Mouse (Mus musculus) testis, adult 2 months (tissue): Measurements from ENCODE around the gene Bnc2. TPM values are rescaled to one million over a fixed set of nuclear protein-coding genes. Genes with fewer than 3 reads are reported as not detected.

Source experiments
- H3K27ac ChIP-seq: fragments of 200-500 bp; 2 replicates; pipeline ENCODE4 v1.5.1; 2012; ENCODE audit warnings: low read depth, low read length; ENCODE audit not compliant: control insufficient read depth, insufficient read depth
- H3K27me3 ChIP-seq: fragments of 200-500 bp; 2 replicates; pipeline ENCODE4 v1.6.1; 2012; ENCODE audit warnings: mild to moderate bottlenecking, low read length, moderate library complexity; ENCODE audit not compliant: control insufficient read depth, insufficient read depth
- H3K36me3 ChIP-seq: fragments of 200-500 bp; 2 replicates; pipeline ENCODE4 v1.6.1; 2012; ENCODE audit warnings: mild to moderate bottlenecking, low read length; ENCODE audit not compliant: control insufficient read depth, insufficient read depth
- H3K4me1 ChIP-seq: fragments of 200-500 bp; 2 replicates; pipeline ENCODE4 v1.6.1; 2012; ENCODE audit warnings: low read length; ENCODE audit not compliant: control insufficient read depth, insufficient read depth
- H3K4me3 ChIP-seq: fragments of 200-500 bp; 2 replicates; pipeline ENCODE4 v1.5.1; 2012; ENCODE audit warnings: low read depth, mild to moderate bottlenecking, low read length, moderate library complexity, mixed read lengths; ENCODE audit not compliant: control insufficient read depth
- CTCF ChIP-seq: fragments of 200-500 bp; IDR thresholded peaks from 2 replicates; pipeline ENCODE4 v1.5.1; 2012; ENCODE audit warnings: low read depth, mild to moderate bottlenecking, inconsistent platforms, low read length, moderate library complexity; ENCODE audit not compliant: control insufficient read depth, insufficient read depth, insufficient replicate concordance
- POLR2A ChIP-seq: fragments of 200-500 bp; IDR thresholded peaks from 2 replicates; pipeline ENCODE4 v1.6.1; 2012; ENCODE audit warnings: low read depth, mild to moderate bottlenecking, inconsistent platforms, low read length, moderate library complexity; ENCODE audit not compliant: control insufficient read depth
- polyA plus RNA-seq: library from polyadenylated mRNA; depleted of rRNA; stranded (reverse); fragments of >200 nt; gene quantifications from 2 replicates; pipeline ENCODE4 v1.2.3, GENCODE M21; 2012

The Bnc2 gene
- polyA plus RNA-seq, 1 experiment: 9.7 TPM

DNA sequence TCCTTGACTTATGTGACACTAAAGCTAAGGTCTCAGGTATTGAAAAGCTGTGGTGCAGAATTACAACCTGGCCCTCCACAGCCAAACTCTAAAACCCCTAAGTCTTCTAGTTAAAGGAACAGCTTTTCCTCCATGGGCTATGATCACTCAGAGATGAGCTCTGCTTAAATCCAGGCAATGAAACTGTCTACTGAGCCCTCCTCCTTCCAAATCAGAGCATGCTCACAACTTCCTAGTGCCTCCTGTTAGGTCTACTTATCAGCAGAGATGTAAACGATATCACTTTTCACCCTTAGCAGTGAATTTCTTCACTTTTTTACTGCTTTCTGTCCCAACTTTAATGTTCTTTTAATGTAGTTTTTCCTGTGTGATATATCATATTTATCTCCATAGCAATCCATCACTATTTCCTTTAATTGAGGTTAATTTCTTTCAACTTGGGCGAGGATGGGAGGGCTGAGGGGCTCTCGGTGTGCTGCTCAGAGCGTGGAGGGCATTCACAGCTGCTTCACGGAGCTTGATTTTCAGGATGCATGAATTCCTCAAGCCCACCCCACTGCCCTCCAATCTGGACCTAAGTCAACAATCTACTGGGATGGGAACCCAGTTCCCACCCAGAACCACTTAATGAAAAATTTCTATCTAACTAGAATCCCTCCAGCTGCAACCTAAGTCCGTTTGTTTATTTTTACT, 94.7 kb downstream of the Bnc2 start:
- H3K4me3 ChIP-seq: no peak overlapping the region
- H3K4me1 ChIP-seq: no peaks in the 10 kb centered on the region
- no peaks in the 10 kb centered on the region for H3K36me3 ChIP-seq
- TF ChIP-seq CTCF: no peak
- no peak for TF ChIP-seq POLR2A
- H3K27ac ChIP-seq: no peak overlapping the region
- H3K27me3 ChIP-seq: no peaks in the 10 kb centered on the region

DNA sequence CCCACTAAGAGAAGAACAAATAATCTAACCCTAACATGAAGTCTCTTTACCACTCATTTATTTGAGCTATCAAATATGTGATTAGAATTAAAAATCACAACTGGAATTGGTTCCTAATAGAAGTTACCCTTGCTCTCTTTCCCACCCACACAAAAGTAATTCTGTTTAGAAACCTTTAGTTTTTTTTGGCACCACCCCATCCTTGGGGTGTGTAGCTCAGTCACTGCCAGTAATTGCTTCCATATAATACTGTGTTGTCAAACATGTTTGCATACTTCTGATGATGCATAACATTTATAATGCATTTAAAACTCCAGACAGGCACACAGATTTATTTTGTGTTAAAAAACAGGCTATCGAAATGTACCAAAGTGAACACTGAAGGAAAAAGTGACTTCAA, 96.8 kb downstream of the Bnc2 start:
- Histone ChIP-seq H3K27ac (no peak overlapping the region), H3K27me3 (no peaks in the 10 kb centered on the region), H3K4me3 (no peak overlapping the region), H3K36me3 (no peaks in the 10 kb centered on the region), H3K4me1 (no peaks in the 10 kb centered on the region)
- no peak for TF ChIP-seq POLR2A
- no peak for TF ChIP-seq CTCF

DNA sequence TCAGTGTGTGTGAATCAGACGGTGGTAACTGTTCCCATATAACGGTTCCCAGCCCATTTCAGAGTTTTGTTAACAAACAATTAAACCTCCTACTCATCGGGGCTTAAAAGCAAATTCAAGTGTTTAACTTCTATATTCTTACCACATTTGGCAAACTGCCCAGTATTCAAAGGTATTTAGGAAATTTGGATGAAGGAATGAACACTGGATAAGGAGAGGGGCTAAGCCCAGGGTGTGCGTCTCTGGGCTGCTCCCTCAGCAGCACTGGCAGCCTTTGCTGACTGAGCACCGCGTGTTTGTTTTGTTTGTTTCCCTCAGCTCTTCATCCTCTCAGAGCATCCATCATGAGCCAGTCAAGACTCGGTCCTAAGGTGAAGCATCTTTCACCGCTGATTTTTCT, 109.0 kb downstream of the Bnc2 start:
- TF ChIP-seq CTCF (no peak), POLR2A (no peak)
- H3K27me3 ChIP-seq: no peaks in the 10 kb centered on the region
- no peak overlapping the region for H3K4me3 ChIP-seq
- no peaks in the 10 kb centered on the region for H3K36me3 ChIP-seq
- no peaks in the 10 kb centered on the region for H3K4me1 ChIP-seq
- no peak overlapping the region for H3K27ac ChIP-seq

DNA sequence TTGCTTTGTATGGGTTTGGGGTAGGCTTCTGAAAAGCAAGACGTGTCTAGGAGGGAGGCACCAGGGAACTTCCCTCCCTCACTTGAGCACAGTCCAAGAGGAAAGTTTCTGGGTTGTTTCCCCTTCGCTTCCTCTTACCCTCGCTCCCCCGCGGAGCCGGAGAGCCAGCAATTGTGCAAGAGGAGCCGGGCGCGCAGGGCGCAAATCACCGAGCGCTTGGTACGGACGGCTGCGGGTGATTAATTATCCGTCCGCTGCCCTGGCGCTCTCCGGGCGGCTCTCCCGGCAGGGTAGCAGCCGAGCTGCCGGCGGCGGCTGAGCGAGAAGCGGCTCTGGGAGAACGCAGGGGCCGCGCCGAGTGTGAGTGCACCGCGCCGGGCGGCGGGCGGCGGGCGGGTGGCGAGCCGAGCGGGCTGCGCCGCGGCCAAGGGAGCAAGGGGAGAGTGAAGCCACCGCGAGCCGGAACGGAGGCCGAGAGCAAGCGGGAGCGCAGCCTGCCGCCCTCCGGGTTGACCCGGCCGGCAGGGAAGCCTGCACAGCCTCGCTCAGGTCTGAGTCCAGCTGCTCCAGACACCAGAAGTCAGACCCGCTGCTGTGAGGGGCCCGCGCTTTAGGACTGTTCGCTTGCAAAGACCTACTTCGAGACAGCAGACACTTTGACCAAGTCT, 129.7 kb downstream of the Bnc2 start:
- Histone ChIP-seq H3K4me3 (peak overlapping the region; percentile 83), H3K27me3 (no peaks in the 10 kb centered on the region; the same call in none of the 2 replicates), H3K4me1 (peaks cover 3% of the 10 kb centered on the region; the same call in 1 of the 2 replicates), H3K27ac (peak overlapping the region; percentile 82), H3K36me3 (no peaks in the 10 kb centered on the region)
- TF ChIP-seq POLR2A (no peak), CTCF (no peak)

DNA sequence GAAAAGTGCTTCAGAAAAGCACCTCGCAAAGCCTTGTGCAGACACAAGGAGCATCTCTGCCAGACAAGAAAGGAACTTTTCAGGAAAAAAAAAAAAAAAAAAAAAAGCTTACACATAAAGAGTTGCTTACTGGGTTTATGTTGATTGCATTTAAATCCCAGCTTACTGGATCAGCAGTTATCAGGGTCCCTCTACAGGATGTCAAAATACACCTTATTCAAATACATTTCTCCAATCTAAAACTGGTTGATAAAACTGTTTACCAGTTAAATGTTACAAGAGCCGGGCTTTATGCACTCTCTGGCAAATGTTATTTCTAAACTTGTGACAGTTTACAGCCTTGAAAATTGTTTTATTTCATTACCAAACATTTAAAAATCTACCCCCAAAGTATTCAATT, 130.4 kb downstream of the Bnc2 start:
- Histone ChIP-seq H3K36me3 (no peaks in the 10 kb centered on the region), H3K27me3 (no peaks in the 10 kb centered on the region; the same call in none of the 2 replicates), H3K4me3 (no peak overlapping the region), H3K4me1 (peaks cover 3% of the 10 kb centered on the region; the same call in 1 of the 2 replicates), H3K27ac (no peak overlapping the region)
- TF ChIP-seq CTCF: no peak
- no peak for TF ChIP-seq POLR2A

DNA sequence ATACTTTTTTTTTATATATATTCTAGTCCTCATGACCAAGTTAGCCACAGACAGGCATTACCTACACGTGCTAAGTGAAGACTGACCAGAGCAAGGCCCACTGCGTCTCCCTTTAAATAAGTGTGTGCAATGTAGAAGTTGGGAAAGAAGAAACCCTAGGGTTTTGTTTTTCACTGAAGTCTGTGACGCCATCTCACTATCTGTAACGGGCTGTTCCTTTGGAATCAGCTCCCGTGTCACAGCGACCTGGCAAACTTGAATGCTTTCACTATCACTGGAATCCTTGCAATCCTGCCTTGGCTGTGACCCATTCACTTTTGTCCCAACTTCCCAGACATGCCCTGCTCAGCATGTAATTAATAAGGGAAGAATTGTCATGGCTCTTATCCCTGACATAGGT, 134.5 kb downstream of the Bnc2 start:
- no peak overlapping the region for H3K4me3 ChIP-seq
- H3K36me3 ChIP-seq: no peaks in the 10 kb centered on the region
- no peaks in the 10 kb centered on the region; the same call in none of the 2 replicates for H3K27me3 ChIP-seq
- peaks cover 3% of the 10 kb centered on the region; the same call in 1 of the 2 replicates for H3K4me1 ChIP-seq
- no peak overlapping the region for H3K27ac ChIP-seq
- TF ChIP-seq POLR2A (no peak), CTCF (no peak)

DNA sequence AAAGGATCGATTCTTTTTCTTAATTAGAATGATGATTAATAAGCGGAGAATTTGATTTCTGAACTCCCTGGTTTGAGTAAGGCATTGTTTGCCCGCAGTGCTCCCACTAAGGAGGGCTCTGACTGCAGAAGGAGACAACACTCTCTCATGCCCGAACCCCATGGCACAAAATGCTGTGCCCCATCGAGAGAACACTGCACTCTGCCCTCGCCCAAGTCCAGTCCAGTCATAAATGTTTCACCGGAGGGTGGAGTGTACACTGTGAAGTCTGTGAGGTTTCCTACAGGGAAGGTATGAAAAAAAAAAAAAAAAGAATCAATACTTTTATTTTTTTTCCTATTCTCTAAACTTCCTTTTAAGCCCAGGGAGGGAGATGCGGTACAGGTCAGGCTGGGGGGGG, 135.7 kb downstream of the Bnc2 start:
- no peaks in the 10 kb centered on the region for H3K27me3 ChIP-seq
- TF ChIP-seq CTCF (no peak), POLR2A (no peak)

More for the DNA sequence above, 135.7 kb downstream of the Bnc2 start:
- no peak overlapping the region for H3K27ac ChIP-seq
- no peaks in the 10 kb centered on the region for H3K36me3 ChIP-seq
- no peak overlapping the region for H3K4me3 ChIP-seq
- H3K4me1 ChIP-seq: no peaks in the 10 kb centered on the region; the same call in 1 of the 2 replicates
